Mouse (Mus musculus): ENCODE measurements around the gene Keg1. TPM values are rescaled to one million over a fixed set of nuclear protein-coding genes. Genes with fewer than 3 reads are reported as not detected.

The Keg1 gene
- polyA plus RNA-seq, 1 experiment from 2014 or later, result not detected

GRCm38 (mm10) chr19:12756286-12756685 lies 60.7 kb downstream of the Keg1 start:
- H3K9me3 ChIP-seq (replicated peaks; ENCODE audit: control insufficient read depth, low read length), result no peaks in the 10 kb centered on the region
- H3K27me3 ChIP-seq (ENCODE audit: control insufficient read depth, insufficient read depth, low read length), result no peaks in the 10 kb centered on the region
- no peak for ATAC-seq (replicated peaks; ENCODE audit: extremely low read depth, insufficient read depth, low FRiP score)
- no peak overlapping the region for H3K4me2 ChIP-seq (ENCODE audit: low read depth, low read length)
- H3K4me3 ChIP-seq (ENCODE audit: low read length), result no peak overlapping the region
- H3K9ac ChIP-seq (ENCODE audit: low read length), result no peak overlapping the region
- no peaks in the 10 kb centered on the region for H3K4me1 ChIP-seq (ENCODE audit: control insufficient read depth, insufficient read depth, low read length)
- no peak overlapping the region for H3K27ac ChIP-seq (ENCODE audit: low read length)
- no peaks in the 10 kb centered on the region for H3K36me3 ChIP-seq (ENCODE audit: control insufficient read depth, insufficient read depth)
- 66% methylated on average over 3 of the region's 3 CpGs for WGBS

- H3K36me3 ChIP-seq (ENCODE audit: control insufficient read depth, insufficient read depth), result peaks cover 15% of the 10 kb centered on the region; the same call in 1 of the 2 replicates
- H3K27ac ChIP-seq (ENCODE audit: low read length), result no peak overlapping the region
- WGBS, result 82% methylated on average over 1 of the region's 1 CpGs
- H3K4me2 ChIP-seq (ENCODE audit: low read depth, low read length), result no peak overlapping the region
- no peaks in the 10 kb centered on the region for H3K27me3 ChIP-seq (ENCODE audit: control insufficient read depth, insufficient read depth, low read length)
- ATAC-seq (replicated peaks; ENCODE audit: extremely low read depth, insufficient read depth, low FRiP score), result no peak
- H3K4me3 ChIP-seq (ENCODE audit: low read length), result no peak overlapping the region
- no peaks in the 10 kb centered on the region for H3K9me3 ChIP-seq (replicated peaks; ENCODE audit: control insufficient read depth, low read length)
- H3K9ac ChIP-seq (ENCODE audit: low read length), result no peak overlapping the region
- H3K4me1 ChIP-seq (ENCODE audit: control insufficient read depth, insufficient read depth, low read length), result no peaks in the 10 kb centered on the region
Measured at GRCm38 (mm10) chr19:12758936-12759478, 63.4 kb downstream of the Keg1 start.

- Histone ChIP-seq H3K9ac (ENCODE audit: low read length) (no peak overlapping the region), H3K4me1 (ENCODE audit: control insufficient read depth, insufficient read depth, low read length) (no peaks in the 10 kb centered on the region), H3K27me3 (ENCODE audit: control insufficient read depth, insufficient read depth, low read length) (no peaks in the 10 kb centered on the region), H3K36me3 (ENCODE audit: control insufficient read depth, insufficient read depth) (peaks cover 20% of the 10 kb centered on the region; the same call in 1 of the 2 replicates), H3K4me3 (ENCODE audit: low read length) (no peak overlapping the region), H3K27ac (ENCODE audit: low read length) (no peak overlapping the region), H3K4me2 (ENCODE audit: low read depth, low read length) (no peak overlapping the region), H3K9me3 (replicated peaks; ENCODE audit: control insufficient read depth, low read length) (no peaks in the 10 kb centered on the region)
- ATAC-seq (replicated peaks; ENCODE audit: extremely low read depth, insufficient read depth, low FRiP score), result no peak
- 72% methylated on average over 2 of the region's 2 CpGs for WGBS
Measured at GRCm38 (mm10) chr19:12759656-12760055, 64.1 kb downstream of the Keg1 start.

GRCm38 (mm10) chr19:12762212-12763130 lies 66.9 kb downstream of the Keg1 start:
- no peak overlapping the region for H3K27ac ChIP-seq (ENCODE audit: low read length)
- H3K27me3 ChIP-seq (ENCODE audit: control insufficient read depth, insufficient read depth, low read length), result no peaks in the 10 kb centered on the region
- H3K4me3 ChIP-seq (ENCODE audit: low read length), result no peak overlapping the region
- peaks cover 30% of the 10 kb centered on the region for H3K36me3 ChIP-seq (ENCODE audit: control insufficient read depth, insufficient read depth)
- ATAC-seq (replicated peaks; ENCODE audit: extremely low read depth, insufficient read depth, low FRiP score), result no peak
- no peak overlapping the region for H3K9ac ChIP-seq (ENCODE audit: low read length)
- WGBS, result 59% methylated on average over 2 of the region's 2 CpGs
- no peaks in the 10 kb centered on the region for H3K9me3 ChIP-seq (replicated peaks; ENCODE audit: control insufficient read depth, low read length)
- H3K4me1 ChIP-seq (ENCODE audit: control insufficient read depth, insufficient read depth, low read length), result no peaks in the 10 kb centered on the region
- no peak overlapping the region for H3K4me2 ChIP-seq (ENCODE audit: low read depth, low read length)

- peaks cover 51% of the 10 kb centered on the region for H3K36me3 ChIP-seq (ENCODE audit: control insufficient read depth, insufficient read depth)
- H3K4me3 ChIP-seq (ENCODE audit: low read length), result no peak within 1 kb of the TSS
- H3K27me3 ChIP-seq (ENCODE audit: control insufficient read depth, insufficient read depth, low read length), result no peaks in the 10 kb centered on the region
- no peaks in the 10 kb centered on the region for H3K9me3 ChIP-seq (replicated peaks; ENCODE audit: control insufficient read depth, low read length)
- H3K27ac ChIP-seq (ENCODE audit: low read length), result no peak within 1 kb of the TSS
- ATAC-seq (replicated peaks; ENCODE audit: extremely low read depth, insufficient read depth, low FRiP score), result no peak
- no peak within 1 kb of the TSS for H3K4me2 ChIP-seq (ENCODE audit: low read depth, low read length)
- WGBS, result 75% methylated on average over 7 of the region's 7 CpGs
- no peaks in the 10 kb centered on the region for H3K4me1 ChIP-seq (ENCODE audit: control insufficient read depth, insufficient read depth, low read length)
- H3K9ac ChIP-seq (ENCODE audit: low read length), result no peak within 1 kb of the TSS
Measured at GRCm38 (mm10) chr19:12765308-12765707, 69.7 kb downstream of the Keg1 start, which contains the start of gene Cntf. Gene Cntf (minus strand): TSS chr19:12765632.

Other genes with a start within 250 kb of the Keg1 start
- 0.37 and 0.41 TPM in 2 replicates for gene Mpeg1, start 235.0 kb upstream of the Keg1 start, polyA plus RNA-seq (2015; fragmentation: Nextera tagmentation; extraction: Ambion mirVana)
- gene Dtx4, start 194.3 kb upstream of the Keg1 start, polyA plus RNA-seq (2015; fragmentation: Nextera tagmentation; extraction: Ambion mirVana), result 2.6 and 3.2 TPM in 2 replicates
- gene Fam111a, start 150.0 kb upstream of the Keg1 start, polyA plus RNA-seq (2015; fragmentation: Nextera tagmentation; extraction: Ambion mirVana), result 15.2 and 20.5 TPM in 2 replicates
- gene Gm4952, start 95.8 kb upstream of the Keg1 start, polyA plus RNA-seq (2015; fragmentation: Nextera tagmentation; extraction: Ambion mirVana), result not detected in 2 replicates
- gene Glyat, start 62.5 kb upstream of the Keg1 start, polyA plus RNA-seq (2015; fragmentation: Nextera tagmentation; extraction: Ambion mirVana), result not detected in 2 replicates
- not detected in 2 replicates for gene Olfr1442, start 25.3 kb upstream of the Keg1 start, polyA plus RNA-seq (2015; fragmentation: Nextera tagmentation; extraction: Ambion mirVana)
- not detected in 2 replicates for gene Olfr1443, start 17.7 kb upstream of the Keg1 start, polyA plus RNA-seq (2015; fragmentation: Nextera tagmentation; extraction: Ambion mirVana)
- gene Cntf, start 69.8 kb downstream of the Keg1 start, polyA plus RNA-seq (2015; fragmentation: Nextera tagmentation; extraction: Ambion mirVana), result 1.0 TPM in 2 replicates
- gene Zfp91, start 100.3 kb downstream of the Keg1 start, polyA plus RNA-seq (2015; fragmentation: Nextera tagmentation; extraction: Ambion mirVana), result 9.9 and 10.5 TPM in 2 replicates
- 2.5 and 4.9 TPM in 2 replicates for gene Lpxn, start 100.4 kb downstream of the Keg1 start, polyA plus RNA-seq (2015; fragmentation: Nextera tagmentation; extraction: Ambion mirVana)
- not detected in 2 replicates for gene Gm5244, start 150.9 kb downstream of the Keg1 start, polyA plus RNA-seq (2015; fragmentation: Nextera tagmentation; extraction: Ambion mirVana)
- gene Olfr1444, start 161.5 kb downstream of the Keg1 start, polyA plus RNA-seq (2015; fragmentation: Nextera tagmentation; extraction: Ambion mirVana), result not detected in 2 replicates
- gene Olfr1445, start 188.1 kb downstream of the Keg1 start, polyA plus RNA-seq (2015; fragmentation: Nextera tagmentation; extraction: Ambion mirVana), result not detected in 2 replicates
- gene Olfr1446, start 197.7 kb downstream of the Keg1 start, polyA plus RNA-seq (2015; fragmentation: Nextera tagmentation; extraction: Ambion mirVana), result not detected in 2 replicates
- gene Olfr1447, start 208.0 kb downstream of the Keg1 start, polyA plus RNA-seq (2015; fragmentation: Nextera tagmentation; extraction: Ambion mirVana), result not detected in 2 replicates
- not detected in 2 replicates for gene Olfr1448, start 228.6 kb downstream of the Keg1 start, polyA plus RNA-seq (2015; fragmentation: Nextera tagmentation; extraction: Ambion mirVana)
- not detected in 2 replicates for gene Olfr1449, start 235.1 kb downstream of the Keg1 start, polyA plus RNA-seq (2015; fragmentation: Nextera tagmentation; extraction: Ambion mirVana)